Mouse (Mus musculus) CH12.LX (cell line): ENCODE results near the gene Rad54l2. TPM values are rescaled to one million over a fixed set of nuclear protein-coding genes. Genes with fewer than 3 reads are reported as not detected.
A peak's percentile ranks its signal among the peaks of the same experiment; 100 is the strongest.

Experiments
- DNase-seq: peaks from one replicate; pipeline ENCODE4 v3.0.0-alpha.2; 2013; ENCODE audit errors: extremely low read depth
- H3K27ac ChIP-seq: 2 replicates; pipeline ENCODE4 v1.5.1; 2012; ENCODE audit warnings: low read depth, mild to moderate bottlenecking, control low read depth, moderate library complexity; ENCODE audit not compliant: insufficient read depth
- H3K27me3 ChIP-seq: replicated peaks from 2 replicates; pipeline ENCODE3; 2012; ENCODE audit warnings: inconsistent platforms
- H3K36me3 ChIP-seq, 2 experiments: replicated peaks in 1 of 2; 2 replicates each; pipeline versions ENCODE3 to v1.6.1; 2012; ENCODE audit warnings: inconsistent platforms in 1 of 2, low read length in 1 of 2, mild to moderate bottlenecking in 1 of 2, mixed read lengths in 1 of 2, moderate library complexity in 1 of 2; ENCODE audit not compliant: control insufficient read depth in 1 of 2, insufficient read depth in 1 of 2
- H3K4me1 ChIP-seq, 2 experiments: 2 replicates each; pipeline ENCODE4 v1.6.1; 2012; ENCODE audit warnings: inconsistent platforms in 1 of 2, moderate library complexity in 1 of 2; ENCODE audit not compliant: insufficient read depth in 2 of 2, control insufficient read depth in 1 of 2
- H3K4me2 ChIP-seq: 2 replicates; pipeline ENCODE4 v1.6.1; 2012; ENCODE audit warnings: low read depth, mild to moderate bottlenecking, control low read depth; ENCODE audit not compliant: poor library complexity, insufficient read depth, severe bottlenecking
- H3K4me3 ChIP-seq, 3 experiments: fragments of 150-350 bp in 1 of 3; sonication (generic) in 1 of 3; replicated peaks in 1 of 3; 2 replicates each; pipeline versions ENCODE3 to v1.5.1; 2011 to 2012; ENCODE audit warnings: low read depth in 2 of 3, low read length in 2 of 3, mild to moderate bottlenecking in 2 of 3, moderate library complexity in 2 of 3, control low read depth in 1 of 3, improper control_type of control experiment in 1 of 3, inconsistent platforms in 1 of 3, mixed read lengths in 1 of 3; ENCODE audit not compliant: poor library complexity in 1 of 3
- H3K79me2 ChIP-seq: replicated peaks from 2 replicates; pipeline ENCODE4 v1.6.1; 2012; ENCODE audit warnings: mild to moderate bottlenecking, moderate library complexity; ENCODE audit not compliant: control insufficient read depth, poor library complexity, insufficient read depth, severe bottlenecking; ENCODE audit errors: extremely low read depth
- H3K9ac ChIP-seq: 2 replicates; pipeline ENCODE4 v1.6.1; 2012; ENCODE audit warnings: low read depth, mild to moderate bottlenecking, control low read depth, moderate library complexity; ENCODE audit not compliant: insufficient read depth
- H3K9me3 ChIP-seq: replicated peaks from 2 replicates; pipeline ENCODE3; 2012; ENCODE audit warnings: low read length, inconsistent platforms, mixed read lengths
- ELF1 ChIP-seq: IDR thresholded peaks from 2 replicates; pipeline ENCODE4 v1.6.1; 2014; ENCODE audit warnings: low read depth, mild to moderate bottlenecking, inconsistent platforms, low read length, improper control_type of control experiment
- MAFK ChIP-seq: IDR thresholded peaks from 2 replicates; pipeline ENCODE4 v1.6.1; 2011; ENCODE audit warnings: low read length, improper control_type of control experiment; ENCODE audit not compliant: insufficient replicate concordance
- MAX ChIP-seq: IDR thresholded peaks from 2 replicates; pipeline ENCODE4 v1.6.1; 2011; ENCODE audit warnings: low read length, improper control_type of control experiment
- MAZ ChIP-seq: IDR thresholded peaks from 2 replicates; pipeline ENCODE4 v1.6.1; 2012; ENCODE audit warnings: low read depth, mild to moderate bottlenecking, inconsistent platforms, low read length, improper control_type of control experiment, moderate library complexity
- MEF2A ChIP-seq: IDR thresholded peaks from 2 replicates; pipeline ENCODE4 v1.6.1; 2014; ENCODE audit warnings: low read depth, mild to moderate bottlenecking, inconsistent platforms, low read length, improper control_type of control experiment, borderline replicate concordance
- MXI1 ChIP-seq: IDR thresholded peaks from 2 replicates; pipeline ENCODE4 v1.6.1; 2011; ENCODE audit warnings: mild to moderate bottlenecking, low read depth, low read length, improper control_type of control experiment
- MYC ChIP-seq: IDR thresholded peaks from 2 replicates; pipeline ENCODE4 v1.6.1; 2011; ENCODE audit warnings: low read depth, mild to moderate bottlenecking, improper control_type of control experiment, low read length
- PAX5 ChIP-seq: IDR thresholded peaks from 2 replicates; pipeline ENCODE4 v1.6.1; 2012; ENCODE audit warnings: low read length, inconsistent platforms, mixed read lengths
- POLR2AphosphoS2 ChIP-seq: IDR thresholded peaks from 2 replicates; pipeline ENCODE4 v1.6.1; 2011; ENCODE audit warnings: low read depth, low read length, improper control_type of control experiment
- RAD21 ChIP-seq: IDR thresholded peaks from 2 replicates; pipeline ENCODE4 v1.6.1; 2011; ENCODE audit warnings: low read depth, mild to moderate bottlenecking, low read length, improper control_type of control experiment, moderate library complexity
- RCOR1 ChIP-seq: conservative IDR thresholded peaks from 2 replicates; pipeline ENCODE4 v1.6.1; 2012; ENCODE audit warnings: low read depth, mild to moderate bottlenecking, inconsistent platforms, low read length, improper control_type of control experiment
- TBP ChIP-seq: conservative IDR thresholded peaks from 2 replicates; pipeline ENCODE4 v1.6.1; 2011; ENCODE audit warnings: low read depth, low read length, improper control_type of control experiment
- UBTF ChIP-seq: IDR thresholded peaks from 2 replicates; pipeline ENCODE4 v1.6.1; 2012; ENCODE audit warnings: low read depth, mild to moderate bottlenecking, inconsistent platforms, low read length, improper control_type of control experiment, moderate library complexity
- ZC3H11A ChIP-seq: IDR thresholded peaks from 2 replicates; pipeline ENCODE4 v1.6.1; 2012; ENCODE audit warnings: low read depth, mild to moderate bottlenecking, inconsistent platforms, low read length, improper control_type of control experiment
- ZMIZ1 ChIP-seq: IDR thresholded peaks from 2 replicates; pipeline ENCODE4 v1.6.1; 2012; ENCODE audit warnings: low read depth, mild to moderate bottlenecking, inconsistent platforms, low read length, improper control_type of control experiment
- dilution Hi-C: fragments of 300-500 bp; cut with MboI; formaldehyde crosslinking; loops from 2 replicates; pipeline ENCODE4 v1.14.3; 2020; ENCODE audit warnings: low sequenced_read_pairs; ENCODE audit not compliant: extremely low pct_unique_long_range_greater_than_20kb, extremely low pct_ligation_motif_present
- in situ Hi-C: fragments of 300-500 bp; cut with MboI; formaldehyde crosslinking; loops from 3 replicates; pipeline ENCODE4 v1.14.3; 2019; ENCODE audit warnings: low sequenced_read_pairs, low pct_ligation_motif_present, low pct_unique_long_range_greater_than_20kb, mixed read lengths
- polyA plus RNA-seq: library from polyadenylated mRNA; unstranded; fragments of >175 nt; gene quantifications from 2 replicates; pipeline ENCODE4 v1.2.1, GENCODE M21; 2012; ENCODE audit warnings: low read depth; ENCODE audit not compliant: insufficient read length
- total RNA-seq, 2 experiments: library from RNA; depleted of rRNA; stranded (reverse); fragments of 300-350 nt in 1 of 2; fragments of >200 nt in 1 of 2; gene quantifications; 2 replicates each; pipeline ENCODE4 v1.2.3; 2012 to 2014

Rad54l2 gene
- total and polyA plus RNA-seq, 3 experiments, result 7.2 to 16.5 (median 11.6) TPM

GRCm38 (mm10) chr9:106676571-106676970 is 112.4 kb downstream of the Rad54l2 start:
- no peaks in the 10 kb centered on the region for H3K79me2 ChIP-seq
- H3K36me3 ChIP-seq, result peaks cover 26 to 91% of the 10 kb centered on the region in 2 experiments
- H3K4me3 ChIP-seq, result no peak overlapping the region
- dilution Hi-C loops (loop anchor here (25.0 kb wide), 1 partner anchor 111 kb away; the partner anchor contains the start of gene Rad54l2), in situ Hi-C loops (no loop called here)
- no peak overlapping the region for H3K27ac ChIP-seq
- H3K27me3 ChIP-seq, result no peaks in the 10 kb centered on the region
- H3K9ac ChIP-seq, result no peak overlapping the region
- H3K4me1 ChIP-seq, result peaks cover 0 to 27% of the 10 kb centered on the region in 2 experiments; a peak in 1 of 4 replicates
- TF ChIP-seq MXI1, result no peak
- no peak for TF ChIP-seq TBP
- TF ChIP-seq MAFK, result no peak
- TF ChIP-seq MEF2A, result no peak
- no peak for TF ChIP-seq ELF1
- no peak for TF ChIP-seq MAX
- TF ChIP-seq MYC, result no peak
- TF ChIP-seq RAD21, result no peak
- no peak for TF ChIP-seq MAZ
- no peak for TF ChIP-seq UBTF
- DNase-seq, result no peak
- no peaks in the 10 kb centered on the region for H3K9me3 ChIP-seq
- H3K4me2 ChIP-seq, result no peak overlapping the region

GRCm38 (mm10) chr9:106675965-106676364 is 113.0 kb downstream of the Rad54l2 start:
- no peak overlapping the region for H3K27ac ChIP-seq
- H3K4me1 ChIP-seq, result peaks cover 0 to 27% of the 10 kb centered on the region in 2 experiments; a peak in 1 of 4 replicates
- peaks cover 31 to 91% of the 10 kb centered on the region in 2 experiments for H3K36me3 ChIP-seq
- H3K79me2 ChIP-seq, result no peaks in the 10 kb centered on the region
- no peak overlapping the region for H3K4me3 ChIP-seq
- dilution Hi-C loops (loop anchor here (25.0 kb wide), 1 partner anchor 111 kb away; the partner anchor contains the start of gene Rad54l2), in situ Hi-C loops (no loop called here)
- H3K27me3 ChIP-seq, result no peaks in the 10 kb centered on the region
- no peak overlapping the region for H3K4me2 ChIP-seq
- no peaks in the 10 kb centered on the region for H3K9me3 ChIP-seq
- H3K9ac ChIP-seq, result no peak overlapping the region
- peak; percentile 28 for DNase-seq
- TF ChIP-seq ZMIZ1 (no peak), MXI1 (no peak), POLR2AphosphoS2 (no peak), RCOR1 (no peak), MYC (no peak), PAX5 (no peak), ZC3H11A (no peak)
